Mouse (Mus musculus) 3T3-L1 (cell line): Measurements from ENCODE around the gene Fcamr.

ENCODE experiments used
- DNase-seq: peaks from one replicate; pipeline ENCODE4 v3.0.0-alpha.2; 2015; ENCODE audit warnings: low read depth, low spot score

The Fcamr gene

GRCm38 (mm10) chr1:130801511-130801910 is 809 bp downstream of the Fcamr start:
- DNase-seq: no peak

- DNase-seq: no peak
Measured at GRCm38 (mm10) chr1:130802976-130803375, 2.3 kb downstream of the Fcamr start.

DNA sequence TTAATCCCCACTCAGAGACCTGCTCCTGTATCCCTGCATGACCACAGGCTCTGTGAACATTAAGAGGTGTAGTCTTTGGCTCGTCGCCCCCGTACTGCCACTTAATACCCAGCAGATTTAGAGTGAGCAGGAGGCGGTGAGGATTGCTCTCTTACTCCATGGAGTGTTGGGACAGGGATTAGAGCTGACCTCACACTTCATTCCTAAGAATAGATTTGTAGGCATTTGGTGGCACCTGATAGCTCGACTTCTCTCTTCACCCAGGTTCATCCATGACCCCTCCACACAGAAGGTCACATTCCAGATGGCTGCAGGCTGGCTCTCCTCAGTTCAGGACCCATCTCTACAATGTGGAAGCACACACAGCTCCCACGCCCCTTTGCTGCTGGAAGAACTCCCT is 3.6 kb downstream of the Fcamr start:
- DNase-seq: no peak

GRCm38 (mm10) chr1:130810906-130811305 is 10.2 kb downstream of the Fcamr start:
- DNase-seq: no peak

- no peak for DNase-seq
Measured at GRCm38 (mm10) chr1:130811316-130811715, 10.6 kb downstream of the Fcamr start.

DNA sequence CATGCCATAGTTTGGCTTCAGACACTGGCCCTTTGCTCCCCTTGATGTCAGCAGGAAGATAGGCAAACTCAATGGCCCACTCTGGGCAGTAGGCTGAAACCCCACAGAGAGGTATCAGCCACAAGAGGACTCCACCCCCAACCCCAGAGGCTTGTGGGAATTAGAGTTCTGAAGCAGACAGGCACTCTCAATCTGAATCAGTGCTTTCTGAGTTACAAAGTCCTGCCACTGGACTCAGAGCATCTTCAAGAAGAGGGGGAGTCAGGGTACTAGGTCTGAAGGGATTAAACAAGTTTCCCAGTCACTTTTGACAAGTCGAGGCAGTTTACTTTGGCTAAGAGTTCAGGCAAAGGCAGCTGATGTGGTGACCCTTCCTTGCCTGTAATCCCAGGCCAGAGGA is 19.0 kb downstream of the Fcamr start:
- DNase-seq: no peak

DNA sequence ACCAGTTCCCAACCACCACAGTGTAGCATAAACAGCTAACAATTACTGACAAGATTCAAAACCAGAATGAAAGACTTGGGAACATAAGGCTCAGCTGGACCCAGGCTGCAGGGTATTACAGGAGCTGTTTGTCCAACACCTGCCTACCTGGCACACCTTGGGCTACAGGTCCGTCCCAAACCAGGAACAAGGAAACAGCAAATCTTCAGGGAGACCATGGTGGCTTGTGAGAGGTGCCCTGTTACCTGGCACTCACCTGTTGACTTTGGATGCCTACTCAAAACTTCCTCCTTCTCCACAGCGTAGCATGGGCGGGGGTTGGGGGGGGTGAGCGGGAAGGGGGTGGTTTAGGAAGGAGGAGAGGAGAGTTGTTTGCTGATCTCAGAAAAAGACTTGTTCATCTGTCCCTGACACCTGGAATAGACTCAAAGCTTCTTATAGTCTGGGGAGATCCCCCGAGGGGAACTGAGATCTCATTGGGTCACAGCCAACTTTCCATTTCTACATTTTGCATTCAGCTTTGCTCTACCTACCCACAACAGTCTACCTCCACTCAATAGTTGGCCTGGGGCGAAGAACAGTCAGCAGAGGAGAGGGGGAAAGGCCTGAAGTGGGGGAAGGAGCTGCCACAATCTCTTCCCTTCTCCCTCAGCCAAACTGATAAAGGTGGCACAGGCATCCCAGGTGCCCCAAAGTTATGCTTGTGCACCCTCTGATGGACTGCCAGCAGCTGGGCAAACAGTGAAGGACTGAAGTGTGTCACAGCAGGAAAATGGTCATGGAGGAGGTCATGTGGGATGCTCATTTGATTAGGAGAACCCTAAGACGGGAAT is 19.8 kb downstream of the Fcamr start:
- no peak for DNase-seq

DNA sequence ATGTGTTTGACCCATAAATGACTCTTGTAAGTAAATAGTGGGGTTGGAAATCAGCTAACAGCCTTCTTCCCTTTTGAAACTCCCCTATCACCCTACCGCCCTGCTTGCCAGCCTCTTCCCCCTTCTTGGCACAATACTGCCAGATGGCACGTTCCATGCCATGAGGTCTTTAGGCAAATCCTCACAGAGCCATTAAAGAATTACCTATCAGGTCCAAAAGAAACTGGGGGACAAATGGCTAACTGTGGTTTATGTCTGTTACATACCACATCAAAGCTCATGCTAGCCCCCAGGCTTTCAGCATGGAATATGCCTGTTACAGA is 20.4 kb downstream of the Fcamr start:
- no peak for DNase-seq

GRCm38 (mm10) chr1:130821911-130822625 is 21.4 kb downstream of the Fcamr start:
- no peak for DNase-seq

- no peak for DNase-seq
Measured at GRCm38 (mm10) chr1:130826448-130826847, 25.7 kb downstream of the Fcamr start, which contains the start of gene Pigr. Pigr (plus strand) TSS chr1:130826684.

DNA sequence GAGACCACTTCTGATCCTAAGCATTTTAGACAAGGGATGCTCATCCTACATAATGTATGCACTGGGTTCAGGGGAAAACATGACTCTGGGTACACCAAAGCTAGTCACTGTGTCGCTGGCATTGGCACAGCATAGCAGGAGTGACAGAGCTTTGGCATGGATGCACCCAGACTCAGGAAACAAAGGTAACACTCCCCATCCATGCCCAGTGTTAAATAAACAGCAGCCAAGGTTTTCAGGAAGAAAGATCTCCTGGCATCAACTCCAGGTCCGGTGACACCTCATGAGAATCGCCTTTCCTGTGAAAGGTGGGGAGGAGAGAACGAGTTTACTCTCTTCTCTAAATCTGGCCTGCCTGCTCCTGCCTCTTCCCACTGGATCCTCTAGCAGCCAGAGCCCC is 28.0 kb downstream of the Fcamr start:
- DNase-seq: no peak

DNA sequence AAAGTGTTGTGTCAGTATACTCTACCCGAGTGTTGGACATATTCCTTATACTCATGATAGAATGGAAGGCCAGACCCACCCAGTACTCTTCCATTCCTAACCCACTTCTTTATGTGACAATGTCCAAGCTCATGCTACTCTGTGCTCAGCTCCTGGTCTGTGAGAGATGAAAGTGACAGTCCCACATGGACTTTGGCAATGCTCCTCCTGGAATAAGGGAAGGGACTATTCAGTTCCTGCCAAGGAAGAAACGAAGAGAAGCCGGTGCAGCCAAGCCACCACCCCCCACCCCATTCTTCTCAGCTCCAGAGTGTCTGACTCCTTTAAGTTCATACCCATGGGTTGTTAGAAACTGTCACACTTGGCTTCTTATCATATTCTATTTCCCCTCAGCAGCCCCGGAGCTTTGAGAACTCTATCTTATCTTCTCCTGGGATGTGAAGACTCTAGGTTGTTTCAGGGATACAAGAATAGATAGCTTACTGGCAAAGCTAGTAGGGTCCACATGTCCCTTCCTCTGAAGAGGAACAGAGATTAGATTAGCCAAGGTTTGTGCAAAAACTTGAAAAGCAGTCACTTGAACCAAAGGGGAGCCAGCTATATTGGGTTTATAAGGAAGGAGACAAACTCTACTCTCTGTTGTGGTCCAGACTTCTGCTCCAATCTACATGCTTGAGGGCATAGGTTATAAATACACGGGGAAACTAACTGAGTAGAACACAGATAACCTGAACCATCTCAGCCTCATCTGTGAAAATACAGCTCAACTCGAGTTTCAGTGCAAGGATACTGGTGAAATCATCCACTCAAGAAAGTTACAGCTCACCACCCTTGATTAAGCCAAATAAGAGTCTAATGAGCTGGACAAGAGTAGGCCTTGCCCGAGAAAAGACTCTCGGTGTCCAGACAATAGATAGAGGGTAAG is 29.5 kb downstream of the Fcamr start:
- no peak for DNase-seq

DNA sequence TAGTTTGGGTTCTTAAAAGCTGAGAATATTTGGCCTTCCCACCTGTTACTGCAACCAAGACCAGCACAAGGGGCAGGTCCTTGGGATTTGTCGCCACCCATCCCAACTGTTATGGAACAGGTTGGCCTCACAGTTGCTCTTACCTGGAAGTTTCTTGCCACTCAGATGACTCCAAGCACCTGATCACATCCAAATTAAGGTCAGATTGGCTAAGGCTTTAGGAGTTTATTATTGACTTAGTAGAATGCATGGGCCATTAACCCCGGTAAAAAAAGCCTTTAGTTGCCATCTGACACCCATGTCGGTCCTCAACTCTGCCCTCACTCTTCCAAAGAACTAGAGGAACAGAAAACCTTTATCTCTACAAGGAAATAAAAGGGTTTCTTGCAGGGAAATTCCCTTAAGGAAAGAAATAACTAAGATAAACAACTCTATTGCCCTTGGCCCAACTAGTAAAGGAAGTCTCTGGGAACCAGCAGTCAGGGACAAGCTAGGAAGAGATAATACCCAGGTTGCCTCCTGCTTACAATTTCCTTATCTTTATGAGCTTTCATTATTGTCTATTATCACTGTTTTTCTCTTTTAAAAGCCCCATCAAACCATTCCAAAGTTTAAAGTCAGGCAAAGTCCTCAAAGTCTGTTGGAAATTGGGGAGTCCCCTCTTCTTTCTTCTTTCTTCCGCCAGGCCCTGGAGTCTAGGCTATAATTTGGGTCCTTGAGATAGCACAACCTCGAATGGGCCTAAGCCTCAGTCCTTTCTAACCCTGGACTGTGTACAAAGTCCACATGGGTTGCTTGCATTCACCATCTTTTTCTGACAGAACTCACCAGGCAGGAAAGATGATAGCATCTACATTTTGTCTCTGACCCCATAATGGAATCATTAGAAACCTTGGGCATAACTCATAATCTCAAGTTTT is 31.8 kb downstream of the Fcamr start:
- DNase-seq: no peak

GRCm38 (mm10) chr1:130835161-130835936 is 34.6 kb downstream of the Fcamr start:
- DNase-seq: no peak

DNA sequence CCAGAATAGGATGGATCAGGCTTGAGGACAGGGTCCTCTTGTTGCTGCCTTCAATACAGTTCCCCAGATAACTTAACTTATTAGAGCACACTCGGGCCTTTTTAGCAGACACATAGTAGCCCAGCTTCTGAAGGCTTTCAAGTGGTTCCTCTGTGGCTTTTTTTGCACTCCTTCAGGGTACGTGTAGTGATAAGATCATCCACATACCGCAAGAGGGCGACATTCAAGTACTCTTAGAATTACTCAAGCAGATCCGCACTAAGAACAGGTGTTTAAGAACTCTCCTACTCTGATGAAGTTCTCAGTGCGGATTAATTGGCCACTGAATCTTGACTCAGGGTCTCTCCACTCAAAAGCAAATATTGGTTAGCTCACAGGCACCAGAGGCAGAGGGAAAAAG is 37.6 kb downstream of the Fcamr start:
- DNase-seq: peak; percentile 39

- DNase-seq: no peak
Measured at GRCm38 (mm10) chr1:130840599-130841379, 40.1 kb downstream of the Fcamr start.

- no peak for DNase-seq
Measured at GRCm38 (mm10) chr1:130841621-130842020, 40.9 kb downstream of the Fcamr start.

GRCm38 (mm10) chr1:130844516-130844915 is 43.8 kb downstream of the Fcamr start:
- DNase-seq: no peak

GRCm38 (mm10) chr1:130849530-130850214 is 49.0 kb downstream of the Fcamr start:
- DNase-seq: no peak
